Mouse (Mus musculus): ENCODE measurements at regions not wholly inside any gene's neighbourhood (a gene's known extent, or its start where the extent isn't known, plus 50 kb on each side); places are given as distances from the start of the nearest gene placed in this dataset.

- in situ Hi-C loops (cut with MboI; ENCODE audit: low pct_unique_long_range_greater_than_20kb in 1 of 2, low sequenced_read_pairs in 2 of 2, unreplicated experiment in 1 of 2) = no loop called here
These were observed 2149.9 kb upstream of the Lrrc6 start for GRCm38 (mm10) chr15:68650609-68651008.

DNA sequence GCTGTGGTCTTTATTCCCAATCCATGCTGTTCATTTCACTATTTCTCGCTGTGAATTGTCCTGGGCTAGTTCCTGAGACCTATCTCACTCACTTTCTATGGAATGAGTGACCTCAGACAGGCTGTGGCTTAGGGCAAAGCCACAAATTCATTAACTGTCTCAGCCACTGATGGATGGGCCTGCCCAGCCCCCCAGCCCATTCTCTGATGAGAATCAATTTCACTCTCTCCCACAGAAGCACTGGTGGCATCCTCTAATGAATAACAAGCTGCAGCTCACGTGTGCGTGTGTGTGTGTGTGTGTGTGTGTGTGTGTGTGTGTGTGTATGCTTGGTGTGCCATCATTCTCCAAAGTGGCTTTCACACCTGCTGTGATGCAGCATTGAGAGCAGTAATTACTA lies 2149.3 kb upstream of the Lrrc6 start:
- in situ Hi-C loops (cut with MboI; ENCODE audit: low pct_unique_long_range_greater_than_20kb in 1 of 2, low sequenced_read_pairs in 2 of 2, unreplicated experiment in 1 of 2) = no loop called here

- in situ Hi-C loops (cut with MboI; ENCODE audit: low pct_unique_long_range_greater_than_20kb in 1 of 2, low sequenced_read_pairs in 2 of 2, unreplicated experiment in 1 of 2) = no loop called here
These were observed 2146.2 kb upstream of the Lrrc6 start for GRCm38 (mm10) chr15:68646865-68647264.

DNA sequence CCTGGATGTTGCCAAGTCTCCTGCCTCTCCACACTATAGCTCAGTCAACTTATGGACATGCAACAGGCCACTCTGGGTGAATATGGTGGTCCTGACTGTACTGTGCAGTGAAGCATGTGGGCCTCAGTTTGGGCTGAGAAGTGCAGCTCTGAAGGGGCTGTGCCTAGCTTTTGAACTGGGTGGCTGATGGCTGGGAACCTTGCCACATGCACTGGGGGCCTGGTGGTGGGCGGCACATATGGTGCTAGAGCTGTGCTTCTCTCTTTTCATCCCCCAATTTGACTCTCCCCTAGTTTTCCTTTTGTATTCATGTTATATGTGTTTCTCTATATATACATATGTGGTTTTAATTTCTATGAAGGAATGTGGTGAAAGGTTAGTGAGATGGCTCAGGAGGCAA lies 2144.2 kb upstream of the Lrrc6 start:
- in situ Hi-C loops (cut with MboI; ENCODE audit: low pct_unique_long_range_greater_than_20kb in 1 of 2, low sequenced_read_pairs in 2 of 2, unreplicated experiment in 1 of 2) = no loop called here

GRCm38 (mm10) chr15:68635633-68636032 lies 2134.9 kb upstream of the Lrrc6 start:
- in situ Hi-C loops (cut with MboI; ENCODE audit: low pct_unique_long_range_greater_than_20kb in 1 of 2, low sequenced_read_pairs in 2 of 2, unreplicated experiment in 1 of 2) = no loop called here

GRCm38 (mm10) chr15:68626976-68627375 lies 2126.3 kb upstream of the Lrrc6 start:
- in situ Hi-C loops (cut with MboI; ENCODE audit: low pct_unique_long_range_greater_than_20kb in 1 of 2, low sequenced_read_pairs in 2 of 2, unreplicated experiment in 1 of 2) = no loop called here

DNA sequence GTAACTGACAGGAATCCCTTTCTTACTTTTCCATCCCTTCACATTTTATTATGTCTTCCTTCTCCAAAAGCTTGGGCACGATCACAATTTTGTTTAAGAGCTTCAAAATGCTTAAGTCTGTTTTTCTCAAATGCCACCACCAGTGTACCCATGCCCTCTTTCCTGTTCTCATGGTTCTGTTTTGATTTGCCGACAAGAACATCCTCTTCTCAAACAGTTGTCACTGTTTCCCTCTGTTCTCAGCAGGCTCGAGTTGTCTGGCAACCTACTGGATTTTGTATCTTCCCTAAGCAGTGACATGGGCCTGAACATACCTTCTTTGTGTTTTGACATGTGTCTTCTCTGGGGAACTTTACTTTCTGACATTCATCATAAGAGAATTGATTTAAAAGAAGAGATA lies 2124.1 kb upstream of the Lrrc6 start:
- in situ Hi-C loops (cut with MboI; ENCODE audit: low pct_unique_long_range_greater_than_20kb in 1 of 2, low sequenced_read_pairs in 2 of 2, unreplicated experiment in 1 of 2) = no loop called here

DNA sequence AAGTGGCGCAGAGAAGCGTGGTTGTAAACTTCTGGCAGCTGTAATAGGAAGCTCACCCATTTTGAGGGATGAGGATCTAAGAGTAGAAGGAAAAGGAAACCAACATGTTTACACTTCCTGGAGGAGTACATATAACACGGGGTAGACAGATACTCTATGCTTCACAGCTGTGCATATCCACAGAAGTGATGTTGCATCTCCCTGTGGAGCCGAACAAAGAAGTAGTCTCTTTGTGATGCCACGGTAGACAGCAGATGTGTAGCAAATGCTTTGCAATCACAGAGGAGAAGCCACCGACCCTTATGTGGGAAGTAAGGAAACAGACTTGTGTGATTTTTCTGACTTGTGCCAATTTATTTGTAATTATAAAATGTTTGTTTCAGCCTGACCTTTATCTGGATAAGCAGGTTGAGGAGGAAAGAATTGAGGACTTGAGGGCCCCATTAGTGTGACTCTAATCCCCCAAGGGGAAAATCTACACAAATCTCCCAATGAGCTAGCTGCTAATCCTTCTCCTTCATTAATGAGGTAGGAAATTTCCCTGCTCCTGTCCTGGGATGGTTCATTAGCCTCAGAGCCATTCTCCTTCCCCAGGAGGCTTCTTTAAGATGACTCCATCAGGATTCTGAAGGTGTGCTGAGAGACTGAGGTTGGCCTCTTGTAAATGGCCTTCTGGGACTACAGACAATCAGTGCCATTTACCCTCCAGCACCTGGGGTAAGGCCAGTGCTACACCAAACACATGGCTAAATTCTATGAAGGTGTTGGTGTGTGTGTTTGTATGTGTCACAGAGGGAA lies 2119.9 kb upstream of the Lrrc6 start:
- in situ Hi-C loops (cut with MboI; ENCODE audit: low pct_unique_long_range_greater_than_20kb in 1 of 2, low sequenced_read_pairs in 2 of 2, unreplicated experiment in 1 of 2) = no loop called here

DNA sequence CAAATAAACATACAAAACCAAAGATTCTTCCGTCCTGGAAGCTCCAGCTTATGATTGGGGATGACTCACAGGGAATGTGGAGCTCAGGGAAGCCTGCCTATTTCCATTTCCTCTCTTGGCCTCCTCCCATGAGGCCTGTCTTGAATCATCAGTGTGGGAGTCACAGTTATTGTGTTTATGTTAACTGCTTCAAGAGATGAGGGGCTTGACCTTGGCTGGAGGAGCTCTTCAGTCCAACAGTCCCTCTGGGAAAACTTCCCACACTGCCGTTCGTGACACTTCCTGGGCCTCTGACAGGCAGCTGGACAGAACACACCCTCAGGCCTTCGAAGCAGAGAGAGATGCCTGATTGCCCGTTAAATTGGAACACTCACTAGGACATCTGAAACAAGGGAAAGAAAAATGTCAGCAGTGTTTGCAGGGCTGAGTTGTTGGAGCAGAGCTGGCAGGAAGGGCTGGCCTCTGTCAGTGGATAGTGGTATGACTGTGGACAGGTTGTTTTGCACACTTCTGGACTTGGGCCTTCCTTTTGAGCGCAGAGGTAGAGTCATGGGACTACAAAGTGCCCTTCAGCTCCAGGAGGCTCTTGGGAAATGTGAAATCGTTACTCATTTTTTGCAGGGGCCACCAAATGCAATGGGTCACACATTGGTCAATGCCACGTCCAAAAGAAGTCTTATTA lies 2105.5 kb upstream of the Lrrc6 start:
- in situ Hi-C loops (cut with MboI; ENCODE audit: low pct_unique_long_range_greater_than_20kb in 1 of 2, low sequenced_read_pairs in 2 of 2, unreplicated experiment in 1 of 2) = no loop called here

- in situ Hi-C loops (cut with MboI; ENCODE audit: low pct_unique_long_range_greater_than_20kb in 1 of 2, low sequenced_read_pairs in 2 of 2, unreplicated experiment in 1 of 2) = no loop called here
These were observed 2104.8 kb upstream of the Lrrc6 start for GRCm38 (mm10) chr15:68605478-68605877.

DNA sequence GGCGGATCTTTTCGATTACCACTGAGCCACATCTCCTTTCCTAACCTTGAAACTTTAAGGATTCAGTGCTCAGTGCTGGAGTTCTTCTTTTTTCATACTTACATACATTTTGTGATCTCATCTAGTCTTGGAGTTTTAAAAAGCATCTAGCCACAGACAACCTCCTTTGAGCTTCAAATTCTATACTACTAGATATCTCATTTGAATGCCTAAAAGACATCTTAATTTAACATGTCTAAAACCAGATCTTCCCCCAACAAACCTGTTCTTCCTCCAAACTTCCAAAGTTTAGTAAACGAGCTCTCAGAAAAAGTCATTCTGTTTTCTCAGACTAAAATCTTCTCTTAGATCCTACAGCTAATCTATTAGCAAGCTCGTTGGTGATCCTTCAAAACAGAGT lies 2081.5 kb upstream of the Lrrc6 start:
- in situ Hi-C loops (cut with MboI; ENCODE audit: low pct_unique_long_range_greater_than_20kb in 1 of 2, low sequenced_read_pairs in 2 of 2, unreplicated experiment in 1 of 2) = no loop called here

DNA sequence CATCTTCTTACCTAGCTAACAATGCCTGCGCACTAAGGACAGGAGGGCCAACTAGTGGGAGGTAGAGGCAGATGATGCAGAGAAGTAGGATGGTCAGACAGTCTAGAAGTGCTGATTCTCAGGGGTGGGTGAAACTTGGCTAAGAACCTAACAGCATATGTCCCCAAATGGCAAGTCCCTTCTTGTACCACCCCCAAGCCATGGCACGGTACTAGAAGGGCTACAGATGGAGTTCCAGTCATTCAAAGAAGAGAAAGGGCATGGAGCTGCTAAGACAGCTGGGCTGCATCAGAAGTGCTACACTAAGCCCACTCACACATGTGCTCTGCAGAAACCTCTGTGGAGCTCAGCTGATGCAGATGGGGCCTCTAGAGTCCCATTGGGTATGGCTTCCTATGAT lies 2078.8 kb upstream of the Lrrc6 start:
- in situ Hi-C loops (cut with MboI; ENCODE audit: low pct_unique_long_range_greater_than_20kb in 1 of 2, low sequenced_read_pairs in 2 of 2, unreplicated experiment in 1 of 2) = no loop called here

- in situ Hi-C loops (cut with MboI; ENCODE audit: low pct_unique_long_range_greater_than_20kb in 1 of 2, low sequenced_read_pairs in 2 of 2, unreplicated experiment in 1 of 2) = no loop called here
These were observed 2059.9 kb upstream of the Lrrc6 start for GRCm38 (mm10) chr15:68560654-68561053.

GRCm38 (mm10) chr15:68556133-68556532 lies 2055.4 kb upstream of the Lrrc6 start:
- in situ Hi-C loops (cut with MboI; ENCODE audit: low pct_unique_long_range_greater_than_20kb in 1 of 2, low sequenced_read_pairs in 2 of 2, unreplicated experiment in 1 of 2) = no loop called here

GRCm38 (mm10) chr15:68536055-68536325 lies 2035.3 kb upstream of the Lrrc6 start:
- in situ Hi-C loops (cut with MboI; ENCODE audit: low pct_unique_long_range_greater_than_20kb in 1 of 2, low sequenced_read_pairs in 2 of 2, unreplicated experiment in 1 of 2) = no loop called here

DNA sequence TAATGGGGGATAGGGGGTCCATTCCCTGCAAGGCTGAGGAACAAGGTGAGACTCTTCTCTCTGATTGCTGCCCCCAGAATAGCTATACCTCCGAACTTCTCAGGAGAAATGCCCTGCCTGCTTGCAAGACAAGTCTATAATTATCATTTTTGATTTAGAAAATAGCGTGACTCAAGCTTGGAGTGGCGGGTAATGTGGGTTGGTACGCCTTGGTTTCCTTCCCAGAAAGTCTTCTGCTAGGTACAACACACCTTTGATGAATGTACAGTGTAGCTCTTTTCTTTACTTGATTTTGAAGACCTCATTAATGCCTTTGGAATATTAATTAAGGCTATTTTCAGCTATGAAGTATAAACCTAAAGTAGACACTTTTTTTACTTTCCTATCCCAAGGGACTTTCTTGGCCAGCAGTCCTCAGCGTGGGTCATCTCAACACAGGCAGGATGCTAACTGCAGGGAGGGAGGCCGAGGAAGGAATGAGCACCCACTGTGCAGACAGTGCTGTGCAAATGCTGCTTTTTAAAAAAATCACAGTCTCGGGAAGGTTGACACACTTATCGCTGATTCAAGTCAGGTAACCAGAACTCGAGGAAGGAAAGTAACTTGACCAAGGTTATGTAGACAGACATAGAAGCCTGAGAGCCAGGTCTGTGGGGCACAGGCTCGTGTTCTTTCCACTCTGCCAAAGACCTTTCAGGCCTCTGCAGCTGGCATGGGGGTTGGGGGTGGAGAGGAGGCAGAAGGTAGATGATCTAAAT lies 2034.8 kb upstream of the Lrrc6 start:
- in situ Hi-C loops (cut with MboI; ENCODE audit: low pct_unique_long_range_greater_than_20kb in 1 of 2, low sequenced_read_pairs in 2 of 2, unreplicated experiment in 1 of 2) = no loop called here

GRCm38 (mm10) chr15:68520759-68521158 lies 2020.0 kb upstream of the Lrrc6 start:
- in situ Hi-C loops (cut with MboI; ENCODE audit: low pct_unique_long_range_greater_than_20kb in 1 of 2, low sequenced_read_pairs in 2 of 2, unreplicated experiment in 1 of 2) = no loop called here

- in situ Hi-C loops (cut with MboI; ENCODE audit: low pct_unique_long_range_greater_than_20kb in 1 of 2, low sequenced_read_pairs in 2 of 2, unreplicated experiment in 1 of 2) = no loop called here
These were observed 2011.7 kb upstream of the Lrrc6 start for GRCm38 (mm10) chr15:68512431-68512830.

DNA sequence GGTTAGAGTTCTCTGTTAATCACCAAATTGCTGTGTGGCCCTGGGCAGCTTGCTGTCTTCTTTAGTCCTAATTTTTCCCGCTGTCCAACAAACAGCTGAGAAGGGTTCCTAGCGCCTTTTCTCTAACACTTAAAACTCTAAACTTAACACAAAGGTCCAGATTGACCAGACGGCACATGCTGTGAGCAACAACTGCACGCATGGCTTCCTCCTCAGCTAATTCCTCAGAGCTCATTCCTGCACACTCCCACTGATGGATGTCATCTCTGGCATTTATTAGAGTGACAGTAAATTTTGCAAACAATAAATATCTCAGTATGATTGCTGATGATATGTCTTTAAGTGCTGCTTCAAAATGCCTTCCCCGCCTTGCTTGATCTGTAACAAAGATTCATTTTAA lies 2007.5 kb upstream of the Lrrc6 start:
- in situ Hi-C loops (cut with MboI; ENCODE audit: low pct_unique_long_range_greater_than_20kb in 1 of 2, low sequenced_read_pairs in 2 of 2, unreplicated experiment in 1 of 2) = no loop called here

DNA sequence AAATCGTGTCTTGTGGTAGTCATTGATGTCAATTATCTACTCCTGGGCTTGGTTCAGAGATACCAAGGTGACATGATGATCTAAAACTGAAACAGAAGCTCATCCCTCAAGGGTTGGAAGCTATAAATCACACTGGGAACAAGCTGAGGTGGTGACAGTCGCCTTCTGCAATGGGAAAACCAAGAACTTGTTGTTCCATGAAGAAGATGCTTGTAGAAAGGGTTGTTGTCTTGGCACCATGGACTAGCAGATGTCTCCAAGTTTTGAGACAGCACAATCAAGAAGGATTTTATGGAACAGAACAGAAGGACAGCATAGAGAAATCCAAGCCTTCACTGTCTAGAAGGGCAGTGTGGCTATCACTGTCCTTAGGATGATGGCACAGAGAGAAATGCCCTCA lies 2005.4 kb upstream of the Lrrc6 start:
- in situ Hi-C loops (cut with MboI; ENCODE audit: low pct_unique_long_range_greater_than_20kb in 1 of 2, low sequenced_read_pairs in 2 of 2, unreplicated experiment in 1 of 2) = no loop called here

Data from mouse embryonic stem cell (cell line).